Mouse (Mus musculus) neural tube, embryonic 15.5 days (tissue): ENCODE measurements around the gene Olfr1393. TPM values are rescaled to one million over a fixed set of nuclear protein-coding genes. Genes with fewer than 3 reads are reported as not detected.

Experiments
- ATAC-seq: fragments of 200-750 bp; cut with Nextera tagmentation; 2 replicates; pipeline ENCODE4 v1.8.0; 2017; ENCODE audit warnings: mild to moderate bottlenecking, moderate TSS enrichment, moderate library complexity; ENCODE audit not compliant: low FRiP score
- H3K27ac ChIP-seq: fragments of 300-500 bp; sonication (generic); replicated peaks from 2 replicates; pipeline ENCODE4 v1.5.1; 2015; ENCODE audit warnings: mild to moderate bottlenecking, inconsistent platforms
- H3K27me3 ChIP-seq: fragments of 300-500 bp; sonication (generic); replicated peaks from 2 replicates; pipeline ENCODE4 v1.6.1; 2015; ENCODE audit warnings: inconsistent platforms
- H3K36me3 ChIP-seq: fragments of 300-500 bp; sonication (generic); 2 replicates; pipeline ENCODE4 v1.6.1; 2015; ENCODE audit warnings: inconsistent platforms
- H3K4me1 ChIP-seq: fragments of 300-500 bp; sonication (generic); 2 replicates; pipeline ENCODE4 v1.6.1; 2015; ENCODE audit warnings: inconsistent platforms
- H3K4me2 ChIP-seq: fragments of 300-500 bp; sonication (generic); 2 replicates; pipeline ENCODE4 v1.6.1; 2015; ENCODE audit warnings: inconsistent platforms, mild to moderate bottlenecking, moderate library complexity
- H3K4me3 ChIP-seq: fragments of 300-500 bp; sonication (generic); replicated peaks from 2 replicates; pipeline ENCODE4 v1.5.1; 2015; ENCODE audit warnings: mild to moderate bottlenecking, inconsistent platforms
- H3K9ac ChIP-seq: fragments of 300-500 bp; sonication (generic); replicated peaks from 2 replicates; pipeline ENCODE4 v1.6.1; 2015; ENCODE audit warnings: mild to moderate bottlenecking, inconsistent platforms
- H3K9me3 ChIP-seq: fragments of 300-500 bp; sonication (generic); replicated peaks from 2 replicates; pipeline ENCODE4 v1.6.1; 2016; ENCODE audit warnings: inconsistent platforms
- WGBS: fragments of 180-500 bp; shearing (Covaris S2); methylation state at CpG from one replicate; pipeline ENCODE4 v1.1.7; 2015; ENCODE audit warnings: mixed read lengths; 5-methylcytosine and 5-hydroxymethylcytosine counted together
- polyA plus RNA-seq: library from polyadenylated mRNA; unstranded; fragments of >200 nt; fragmentation: Nextera tagmentation; extraction: Ambion mirVana; gene quantifications from 2 replicates; pipeline ENCODE4 v1.2.1, GENCODE M21; 2015

Olfr1393 gene
- polyA plus RNA-seq, 1 experiment from 2014 or later = not detected

DNA sequence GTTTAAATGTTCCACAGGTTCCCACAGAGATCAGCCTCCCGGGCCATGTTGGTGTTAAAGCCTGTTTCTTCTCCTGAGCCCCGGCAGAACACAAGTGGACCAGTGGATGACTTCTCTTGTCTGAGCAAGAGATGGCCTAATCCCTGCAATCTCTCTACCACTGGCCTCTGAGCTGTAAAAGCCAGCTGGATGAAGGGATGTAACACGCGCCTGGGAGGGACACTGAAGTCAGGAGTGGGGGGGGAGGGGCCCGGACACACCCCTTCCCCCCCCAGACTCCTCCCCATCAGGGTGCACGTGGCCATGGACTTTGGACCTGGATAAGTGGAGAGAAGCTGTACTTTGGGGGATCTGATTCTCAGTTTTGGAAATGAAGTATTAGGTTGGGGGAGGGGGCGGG is 32.9 kb upstream of the Olfr1393 start:
- WGBS = 27% methylated on average over 7 of the region's 7 CpGs
- H3K4me2 ChIP-seq = peak overlapping the region; percentile 78
- no peaks in the 10 kb centered on the region for H3K27me3 ChIP-seq
- H3K9me3 ChIP-seq = no peaks in the 10 kb centered on the region
- 0 out of 2 replicates have a peak overlapping the region, but pooled peaks have one; percentile 82 for H3K9ac ChIP-seq
- peaks cover 47% of the 10 kb centered on the region for H3K4me1 ChIP-seq
- H3K27ac ChIP-seq = peak overlapping the region; percentile 95; the same call in 1 of the 2 replicates
- H3K4me3 ChIP-seq = peak overlapping the region; percentile 76; the same call in 1 of the 2 replicates
- ATAC-seq = no peak
- H3K36me3 ChIP-seq = no peaks in the 10 kb centered on the region

GRCm38 (mm10) chr11:49245634-49246415 is 32.3 kb upstream of the Olfr1393 start:
- no peaks in the 10 kb centered on the region for H3K9me3 ChIP-seq
- 0 out of 2 replicates have a peak overlapping the region, but pooled peaks have one; percentile 76 for H3K4me3 ChIP-seq
- WGBS = 45% methylated on average over 12 of the region's 12 CpGs
- no peak overlapping the region for H3K9ac ChIP-seq
- H3K27ac ChIP-seq = no peak overlapping the region
- no peaks in the 10 kb centered on the region for H3K36me3 ChIP-seq
- ATAC-seq = no peak
- peak overlapping the region; percentile 78 for H3K4me2 ChIP-seq
- no peaks in the 10 kb centered on the region for H3K27me3 ChIP-seq
- H3K4me1 ChIP-seq = peaks cover 53% of the 10 kb centered on the region

GRCm38 (mm10) chr11:49246523-49246922 is 31.6 kb upstream of the Olfr1393 start:
- no peak overlapping the region for H3K27ac ChIP-seq
- no peaks in the 10 kb centered on the region for H3K36me3 ChIP-seq
- 84% methylated on average over 4 of the region's 4 CpGs for WGBS
- H3K9me3 ChIP-seq = no peaks in the 10 kb centered on the region
- H3K4me2 ChIP-seq = no peak overlapping the region
- H3K27me3 ChIP-seq = no peaks in the 10 kb centered on the region
- ATAC-seq = no peak
- H3K9ac ChIP-seq = no peak overlapping the region
- no peak overlapping the region for H3K4me3 ChIP-seq
- H3K4me1 ChIP-seq = peaks cover 60% of the 10 kb centered on the region

GRCm38 (mm10) chr11:49247255-49247654 is 30.8 kb upstream of the Olfr1393 start:
- Histone ChIP-seq H3K9ac (no peak overlapping the region), H3K4me2 (no peak overlapping the region), H3K4me3 (no peak overlapping the region), H3K27me3 (no peaks in the 10 kb centered on the region), H3K9me3 (no peaks in the 10 kb centered on the region), H3K27ac (no peak overlapping the region), H3K36me3 (no peaks in the 10 kb centered on the region), H3K4me1 (peaks cover 65% of the 10 kb centered on the region)
- ATAC-seq = no peak
- 44% methylated on average over 2 of the region's 2 CpGs for WGBS

DNA sequence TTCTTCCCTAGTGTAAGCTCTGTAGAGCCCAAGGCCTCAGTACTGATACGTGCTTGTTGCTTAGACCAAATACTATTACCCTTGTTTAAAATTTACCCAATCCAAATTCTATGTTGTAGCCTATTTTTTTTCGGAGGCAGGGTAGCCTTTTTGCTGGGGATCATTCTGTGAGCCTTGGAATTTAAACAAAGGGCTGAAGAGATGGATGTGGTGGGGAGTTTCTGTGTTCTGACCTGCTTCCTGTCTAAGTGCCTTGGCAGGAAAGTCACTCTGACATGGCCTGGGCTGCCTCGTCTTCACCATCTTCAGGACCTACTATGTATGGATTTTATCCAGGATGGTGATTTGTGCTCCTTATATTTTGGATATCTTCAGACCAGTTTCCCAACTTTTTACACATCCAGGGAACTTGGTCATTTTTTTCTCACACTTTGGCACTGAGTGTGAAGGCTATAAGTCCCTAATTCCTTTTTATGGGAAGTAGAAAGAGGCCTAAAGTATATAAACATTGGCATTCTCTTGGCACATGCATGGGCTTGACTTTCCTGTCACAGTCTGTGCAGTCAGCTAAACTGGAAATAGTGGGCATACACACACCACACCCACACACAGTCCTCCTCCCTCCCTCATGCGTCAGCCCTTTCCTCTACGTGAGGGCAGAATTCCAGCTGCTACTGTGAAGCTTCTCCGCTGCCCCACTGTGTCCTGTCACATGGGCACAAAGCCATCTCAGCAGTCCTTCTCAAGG is 29.7 kb upstream of the Olfr1393 start:
- 66% methylated on average over 6 of the region's 6 CpGs for WGBS
- H3K9me3 ChIP-seq = no peaks in the 10 kb centered on the region
- ATAC-seq = no peak
- peaks cover 59% of the 10 kb centered on the region for H3K4me1 ChIP-seq
- H3K27ac ChIP-seq = no peak overlapping the region
- H3K27me3 ChIP-seq = no peaks in the 10 kb centered on the region
- H3K4me2 ChIP-seq = no peak overlapping the region
- H3K36me3 ChIP-seq = 0 out of 2 replicates have a peak, but pooled peaks cover 5% of the 10 kb centered on the region
- no peak overlapping the region for H3K9ac ChIP-seq
- H3K4me3 ChIP-seq = no peak overlapping the region

DNA sequence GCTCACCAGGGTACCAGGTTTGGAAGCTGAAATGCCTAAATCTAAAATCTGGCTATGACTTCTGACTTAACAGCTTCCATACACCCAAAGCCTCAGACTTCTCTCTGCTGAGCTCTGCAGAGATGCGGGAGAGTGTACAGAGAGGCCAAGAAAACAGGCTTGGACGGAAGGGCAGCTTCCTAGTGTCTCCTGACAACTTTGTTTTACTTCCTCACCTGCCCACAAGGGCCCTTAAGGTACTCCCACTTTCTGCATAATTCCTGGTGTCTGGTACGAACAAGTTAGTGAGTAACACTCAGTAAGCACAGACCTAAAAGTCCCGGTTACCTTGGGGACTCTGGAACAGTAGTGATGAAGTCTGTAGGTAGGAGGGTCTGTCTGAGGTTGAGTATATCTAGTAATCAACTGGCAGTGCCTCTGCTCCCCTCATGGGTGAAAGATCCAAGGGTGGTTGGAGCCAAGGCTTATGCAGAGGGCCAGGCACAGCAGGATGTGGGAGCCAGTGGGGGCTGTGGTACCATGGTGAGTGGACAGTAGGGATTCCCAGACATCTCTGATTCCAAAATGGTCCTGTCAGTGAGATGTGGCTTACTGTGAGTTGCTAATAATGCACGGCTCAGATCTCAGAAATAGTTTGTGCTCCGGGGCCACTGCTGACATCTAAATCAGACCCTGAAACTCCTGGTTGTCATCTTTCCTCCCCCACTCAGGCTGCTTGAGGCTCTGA is 29.0 kb upstream of the Olfr1393 start:
- ATAC-seq = no peak
- WGBS = 78% methylated on average over 6 of the region's 6 CpGs
- H3K27ac ChIP-seq = no peak overlapping the region
- H3K9ac ChIP-seq = no peak overlapping the region
- no peak overlapping the region for H3K4me2 ChIP-seq
- peaks cover 59% of the 10 kb centered on the region for H3K4me1 ChIP-seq
- no peaks in the 10 kb centered on the region for H3K27me3 ChIP-seq
- H3K4me3 ChIP-seq = no peak overlapping the region
- no peaks in the 10 kb centered on the region for H3K9me3 ChIP-seq
- H3K36me3 ChIP-seq = 0 out of 2 replicates have a peak, but pooled peaks cover 5% of the 10 kb centered on the region

DNA sequence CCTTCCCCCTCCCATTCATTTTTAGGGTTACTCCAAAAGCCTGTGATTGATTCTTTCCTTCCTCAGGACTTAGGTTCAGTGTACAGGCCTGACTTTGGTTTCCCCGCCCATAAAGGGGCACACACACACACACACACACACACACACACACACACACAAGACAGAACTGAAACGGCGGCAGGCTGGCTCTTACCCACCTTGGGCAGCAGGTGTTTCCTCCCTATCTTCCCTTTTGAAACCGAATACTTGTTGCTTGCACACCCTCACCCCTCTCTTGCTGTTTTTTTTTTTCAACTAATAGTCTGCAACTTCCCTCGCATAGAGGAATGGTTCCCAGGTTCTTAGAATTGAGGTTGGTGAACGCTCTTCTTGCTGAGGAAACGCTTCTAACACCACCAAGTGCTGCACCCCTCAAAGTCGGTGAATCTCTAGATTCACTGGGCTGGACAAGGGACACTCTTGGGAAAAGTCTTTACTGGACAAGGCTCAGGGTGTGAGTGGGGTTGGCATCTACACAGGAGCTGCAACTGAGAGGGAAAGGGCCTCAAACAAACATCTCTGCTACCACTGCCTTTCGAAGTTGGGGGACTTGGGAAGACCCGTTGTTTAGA is 28.2 kb upstream of the Olfr1393 start:
- H3K27ac ChIP-seq = peak overlapping the region; percentile 83
- peaks cover 7% of the 10 kb centered on the region; the same call in 1 of the 2 replicates for H3K36me3 ChIP-seq
- H3K9ac ChIP-seq = peak overlapping the region; percentile 74
- 29% methylated on average over 10 of the region's 10 CpGs for WGBS
- H3K9me3 ChIP-seq = no peaks in the 10 kb centered on the region
- peaks cover 54% of the 10 kb centered on the region for H3K4me1 ChIP-seq
- H3K4me2 ChIP-seq = peak overlapping the region; percentile 88
- ATAC-seq = no peak
- H3K4me3 ChIP-seq = peak overlapping the region; percentile 67
- H3K27me3 ChIP-seq = no peaks in the 10 kb centered on the region

DNA sequence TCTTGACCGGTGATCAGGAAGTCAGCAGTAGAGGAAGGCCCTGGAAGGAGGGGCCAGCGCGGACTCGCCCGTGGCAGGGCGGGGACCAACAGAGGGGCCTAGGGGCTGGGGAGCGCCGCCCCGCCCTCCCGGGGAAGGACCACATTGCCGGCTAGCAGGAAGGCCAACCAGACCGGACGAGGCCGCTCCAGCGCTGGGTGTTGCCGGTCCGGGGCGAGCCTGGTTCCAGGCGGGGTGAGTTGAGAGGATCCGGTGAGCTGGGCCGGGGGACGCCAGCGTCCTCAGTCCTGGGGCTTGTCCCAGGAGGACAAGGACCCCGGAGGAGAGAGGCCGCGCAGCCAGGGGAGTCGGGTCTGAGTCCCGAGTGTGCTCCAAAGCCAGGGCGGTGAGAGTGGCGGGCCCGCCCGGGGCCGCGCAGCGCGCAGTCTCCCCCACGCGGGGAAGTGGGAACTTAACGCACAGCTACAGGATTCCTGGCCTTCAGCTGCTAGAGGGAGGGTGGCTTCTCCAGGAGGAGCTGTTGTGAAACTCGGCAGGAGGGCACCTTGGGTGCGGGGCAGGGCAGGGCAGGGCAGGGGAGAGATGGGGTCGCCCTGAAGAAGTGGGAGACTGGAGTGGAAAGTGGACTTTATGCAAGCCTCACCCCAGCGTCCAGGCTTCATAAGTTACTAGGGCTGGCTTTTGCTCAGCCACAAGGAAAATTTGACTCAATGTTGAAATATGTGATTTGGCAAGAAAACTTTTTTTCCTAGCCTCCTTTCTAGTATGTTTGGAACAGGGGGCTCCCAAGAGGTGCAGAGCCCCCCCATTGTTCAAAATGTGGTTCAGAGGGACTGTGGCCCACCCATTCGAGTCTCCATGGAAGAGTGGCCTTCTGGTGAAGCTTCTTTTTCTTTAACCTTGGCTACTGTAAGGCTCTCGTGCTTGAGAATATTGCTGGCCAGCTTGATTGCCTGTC is 27.4 kb upstream of the Olfr1393 start:
- Histone ChIP-seq H3K27me3 (no peaks in the 10 kb centered on the region), H3K9me3 (no peaks in the 10 kb centered on the region), H3K9ac (peak overlapping the region; percentile 74), H3K4me1 (peaks cover 47% of the 10 kb centered on the region), H3K4me3 (peak overlapping the region; percentile 67), H3K4me2 (peak overlapping the region; percentile 88), H3K27ac (peak overlapping the region; percentile 83), H3K36me3 (peaks cover 7% of the 10 kb centered on the region; the same call in 1 of the 2 replicates)
- 2% methylated on average over 45 of the region's 45 CpGs for WGBS
- ATAC-seq = peak; percentile 89

- no peak for ATAC-seq
- peak overlapping the region; percentile 67 for H3K4me3 ChIP-seq
- H3K9me3 ChIP-seq = no peaks in the 10 kb centered on the region
- no peak overlapping the region for H3K27ac ChIP-seq
- peaks cover 41% of the 10 kb centered on the region for H3K4me1 ChIP-seq
- peaks cover 7% of the 10 kb centered on the region; the same call in 1 of the 2 replicates for H3K36me3 ChIP-seq
- H3K4me2 ChIP-seq = peak overlapping the region; percentile 88
- 68% methylated on average over 7 of the region's 7 CpGs for WGBS
- no peaks in the 10 kb centered on the region for H3K27me3 ChIP-seq
- peak overlapping the region; percentile 74; the same call in 1 of the 2 replicates for H3K9ac ChIP-seq
Measured at GRCm38 (mm10) chr11:49251380-49251761, 26.7 kb upstream of the Olfr1393 start.

DNA sequence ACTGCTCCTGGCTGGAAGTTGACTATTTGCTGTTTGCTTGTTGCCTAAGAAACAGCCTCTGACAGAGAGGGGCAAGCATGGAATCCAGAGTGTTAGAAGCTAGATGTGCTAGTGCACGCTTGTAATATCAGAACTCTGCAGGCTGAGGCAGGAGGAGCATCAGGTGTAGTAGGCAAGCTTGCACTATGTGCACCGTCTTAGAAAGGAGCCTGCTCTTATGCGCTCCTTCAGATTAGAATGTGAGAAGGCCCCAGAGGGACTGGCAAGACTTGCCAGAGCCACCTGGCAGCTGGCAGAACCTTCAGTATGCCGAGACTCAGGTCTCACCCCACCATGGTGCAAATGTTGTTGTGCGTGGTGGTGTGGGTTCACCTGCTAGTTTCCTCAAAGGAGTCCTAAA is 26.1 kb upstream of the Olfr1393 start:
- H3K9me3 ChIP-seq = no peaks in the 10 kb centered on the region
- peaks cover 35% of the 10 kb centered on the region for H3K4me1 ChIP-seq
- no peak overlapping the region for H3K27ac ChIP-seq
- no peak for ATAC-seq
- H3K27me3 ChIP-seq = no peaks in the 10 kb centered on the region
- no peak overlapping the region for H3K9ac ChIP-seq
- 0 out of 2 replicates have a peak overlapping the region, but pooled peaks have one; percentile 2 for H3K4me2 ChIP-seq
- 90% methylated on average over 5 of the region's 5 CpGs for WGBS
- peaks cover 7% of the 10 kb centered on the region; the same call in 1 of the 2 replicates for H3K36me3 ChIP-seq
- no peak overlapping the region for H3K4me3 ChIP-seq
